Comparison of ENCODE assay signal across 26 mouse cellular contexts in genomic region chr1:106608098-106608778, GRCm38 (mm10).
DNase-seq lines count a peak whose midpoint lies in the region; ATAC-seq and TF ChIP-seq lines count a peak whose summit lies in the region.
"Had no signal": no experiment of that assay in that cellular context is flagged by ENCODE, and none has a peak within 500 bp of the region (broad histone marks: within the 10 kb centered on the region; RNA-seq: fewer than 3 reads in every experiment).

No protein-coding gene starts in this region.

- 80% methylated on average over 4 of the region's 4 CpGs for WGBS in forebrain, embryonic 16.5 days
- whole genome bisulfite sequencing in forebrain, embryonic 11.5 days: 85% methylated on average over 4 of the region's 4 CpGs
- WGBS in limb, embryonic 12.5 days: 78% methylated on average over 4 of the region's 4 CpGs
- 94% methylated on average over 4 of the region's 4 CpGs for WGBS in limb, embryonic 10.5 days
- 66% methylated on average over 4 of the region's 4 CpGs for WGBS in embryonic facial prominence, embryonic 15.5 days

- H3K9ac ChIP-seq in forebrain, embryonic 16.5 days (replicated peaks; ENCODE audit: low read depth, low read length): no peak overlapping the region
- no peak overlapping the region for H3K9ac ChIP-seq in forebrain, embryonic 11.5 days (ENCODE audit: low read length)
- no peak overlapping the region for H3K9ac ChIP-seq in limb, embryonic 12.5 days (replicated peaks)
- no peak overlapping the region for H3K9ac ChIP-seq in CH12.LX (ENCODE audit: insufficient read depth, low read depth)
- no peak overlapping the region for H3K9ac ChIP-seq in embryonic facial prominence, embryonic 15.5 days
- H3K9ac ChIP-seq: forebrain, embryonic 12.5 days; heart, embryonic 13.5 days; hindbrain, embryonic 13.5 days; liver, embryonic 14.5 days; midbrain, embryonic 12.5 days had no signal

- no peaks in the 10 kb centered on the region for H3K27me3 ChIP-seq in forebrain, embryonic 16.5 days (replicated peaks; ENCODE audit: control insufficient read depth, insufficient read depth, low read length)
- H3K27me3 ChIP-seq in forebrain, embryonic 11.5 days (ENCODE audit: control insufficient read depth, insufficient read depth, low read length): no peaks in the 10 kb centered on the region
- H3K27me3 ChIP-seq in limb, embryonic 12.5 days: no peaks in the 10 kb centered on the region
- no peaks in the 10 kb centered on the region for H3K27me3 ChIP-seq in limb, embryonic 10.5 days (ENCODE audit: low read depth, poor library complexity, severe bottlenecking)
- no peaks in the 10 kb centered on the region for H3K27me3 ChIP-seq in CH12.LX (replicated peaks)
- H3K27me3 ChIP-seq in embryonic facial prominence, embryonic 15.5 days: no peaks in the 10 kb centered on the region
- H3K27me3 ChIP-seq: forebrain, embryonic 12.5 days; heart, embryonic 13.5 days; hindbrain, embryonic 13.5 days; midbrain, embryonic 12.5 days had no signal

- in situ Hi-C loops in CH12.LX (cut with MboI; ENCODE audit: low pct_ligation_motif_present, low pct_unique_long_range_greater_than_20kb, low sequenced_read_pairs): no loop called here

- no peak overlapping the region for H3K27ac ChIP-seq in forebrain, embryonic 16.5 days (ENCODE audit: low read length)
- H3K27ac ChIP-seq in forebrain, embryonic 11.5 days (ENCODE audit: low read depth, low read length): no peak overlapping the region
- H3K27ac ChIP-seq in limb, embryonic 12.5 days: peak overlapping the region; percentile 53
- no peak overlapping the region for H3K27ac ChIP-seq in limb, embryonic 10.5 days
- H3K27ac ChIP-seq in CH12.LX (ENCODE audit: insufficient read depth, low read depth): no peak overlapping the region
- peak overlapping the region; percentile 51 for H3K27ac ChIP-seq in embryonic facial prominence, embryonic 15.5 days (replicated peaks)
- H3K27ac ChIP-seq: forebrain, embryonic 12.5 days; heart, embryonic 13.5 days; hindbrain, embryonic 13.5 days; layer of hippocampus, adult 2 months; liver, embryonic 14.5 days; midbrain, embryonic 12.5 days had no signal

- no peak for TF ChIP-seq CTCF in CH12.LX (conservative IDR thresholded peaks at IDR 0.05 in 1 of 2, IDR thresholded peaks at IDR 0.05 in 1 of 2; ENCODE audit: low read depth in 2 of 2, low read length in 2 of 2)

- dilution Hi-C loops in CH12.LX (cut with MboI; ENCODE audit: extremely low pct_ligation_motif_present, extremely low pct_unique_long_range_greater_than_20kb, low sequenced_read_pairs): no loop called here

- H3K36me3 ChIP-seq in forebrain, embryonic 16.5 days (ENCODE audit: control insufficient read depth, insufficient read depth): no peaks in the 10 kb centered on the region
- no peaks in the 10 kb centered on the region for H3K36me3 ChIP-seq in forebrain, embryonic 11.5 days (ENCODE audit: control insufficient read depth, insufficient read depth, low read length)
- H3K36me3 ChIP-seq in limb, embryonic 12.5 days: no peaks in the 10 kb centered on the region
- no peaks in the 10 kb centered on the region for H3K36me3 ChIP-seq in limb, embryonic 10.5 days
- H3K36me3 ChIP-seq in CH12.LX (replicated peaks in 1 of 2; ENCODE audit: control insufficient read depth in 1 of 2, insufficient read depth in 1 of 2, low read length in 1 of 2): peaks cover 2 to 6% of the 10 kb centered on the region in 2 experiments
- no peaks in the 10 kb centered on the region for H3K36me3 ChIP-seq in embryonic facial prominence, embryonic 15.5 days
- H3K36me3 ChIP-seq: forebrain, embryonic 12.5 days; G1E; heart, embryonic 13.5 days; hindbrain, embryonic 13.5 days; midbrain, embryonic 12.5 days had no signal

- TF ChIP-seq EP300 in CH12.LX (IDR thresholded peaks at IDR 0.05; ENCODE audit: low read length): no peak

- no peak for TF ChIP-seq RAD21 in CH12.LX (IDR thresholded peaks at IDR 0.05; ENCODE audit: low read depth, low read length)

- peaks cover 8% of the 10 kb centered on the region for H3K4me1 ChIP-seq in forebrain, embryonic 16.5 days (replicated peaks; ENCODE audit: control insufficient read depth, insufficient read depth, low read length)
- H3K4me1 ChIP-seq in forebrain, embryonic 11.5 days (replicated peaks; ENCODE audit: control insufficient read depth, insufficient read depth, low read length): no peaks in the 10 kb centered on the region; the same call in 1 of the 2 replicates
- peaks cover 52% of the 10 kb centered on the region for H3K4me1 ChIP-seq in limb, embryonic 12.5 days (replicated peaks)
- H3K4me1 ChIP-seq in limb, embryonic 10.5 days: peaks cover 6% of the 10 kb centered on the region
- peaks cover 12 to 15% of the 10 kb centered on the region in 2 experiments for H3K4me1 ChIP-seq in CH12.LX (ENCODE audit: control insufficient read depth in 1 of 2, insufficient read depth in 2 of 2)
- H3K4me1 ChIP-seq in embryonic facial prominence, embryonic 15.5 days: peaks cover 19% of the 10 kb centered on the region

- no peak for TF ChIP-seq POLR2A in CH12.LX (IDR thresholded peaks at IDR 0.05; ENCODE audit: low read depth, low read length)

- no peak overlapping the region for H3K4me2 ChIP-seq in forebrain, embryonic 16.5 days (ENCODE audit: low read length)
- H3K4me2 ChIP-seq in forebrain, embryonic 11.5 days (ENCODE audit: low read depth, low read length, severe bottlenecking): no peak overlapping the region
- H3K4me2 ChIP-seq in limb, embryonic 12.5 days: no peak overlapping the region
- H3K4me2 ChIP-seq in CH12.LX (ENCODE audit: insufficient read depth, low read depth, poor library complexity, severe bottlenecking): no peak overlapping the region
- no peak overlapping the region for H3K4me2 ChIP-seq in embryonic facial prominence, embryonic 15.5 days (replicated peaks)
- H3K4me2 ChIP-seq: forebrain, embryonic 12.5 days; heart, embryonic 13.5 days; hindbrain, embryonic 13.5 days; midbrain, embryonic 12.5 days had no signal

- peak; percentile 61 for ATAC-seq in forebrain, embryonic 16.5 days
- ATAC-seq in forebrain, embryonic 11.5 days (replicated peaks; ENCODE audit: low FRiP score): no peak
- ATAC-seq in limb, embryonic 12.5 days (ENCODE audit: insufficient number of reproducible peaks, insufficient read depth, low FRiP score, low TSS enrichment, low read depth): no peak
- no peak for ATAC-seq in embryonic facial prominence, embryonic 15.5 days (ENCODE audit: insufficient number of reproducible peaks, low FRiP score, low TSS enrichment, low read depth)
- ATAC-seq: CD4-positive, CD25-positive, alpha-beta regulatory T cell, adult 4 months had no signal

- no peak for DNase-seq in forebrain, embryonic 11.5 days (ENCODE audit: low spot score)
- no peak for DNase-seq in limb, embryonic 10.5 days (ENCODE audit: low spot score)
- no peak for DNase-seq in CH12.LX (ENCODE audit: extremely low read depth)
- DNase-seq in embryo, embryonic 11 days: no peak
- DNase-seq in right cerebral cortex, adult 18-20 months: no peak
- DNase-seq: adrenal gland, adult 8-10 months; cerebellum, adult 11-12 months; gastrocnemius, postnatal 14 days; heart, adult 18-20 months; heart, postnatal 14 days; kidney, postnatal 25 days; lung, postnatal 10 days; right cerebral cortex, postnatal 25 days; spleen, adult 18-20 months; thymus, adult 18-20 months had no signal

- H3K4me3 ChIP-seq in forebrain, embryonic 16.5 days (replicated peaks; ENCODE audit: low read length): no peak overlapping the region
- no peak overlapping the region for H3K4me3 ChIP-seq in forebrain, embryonic 11.5 days (ENCODE audit: low read depth, low read length)
- no peak overlapping the region for H3K4me3 ChIP-seq in limb, embryonic 12.5 days (replicated peaks)
- no peak overlapping the region for H3K4me3 ChIP-seq in limb, embryonic 10.5 days
- no peak overlapping the region for H3K4me3 ChIP-seq in CH12.LX (replicated peaks in 1 of 3; ENCODE audit: low read depth in 2 of 3, low read length in 2 of 3, poor library complexity in 1 of 3)
- H3K4me3 ChIP-seq in embryonic facial prominence, embryonic 15.5 days (replicated peaks): no peak overlapping the region
- H3K4me3 ChIP-seq: forebrain, embryonic 12.5 days; heart, embryonic 13.5 days; hindbrain, embryonic 13.5 days; layer of hippocampus, adult 2 months; midbrain, embryonic 12.5 days had no signal

- H3K79me2 ChIP-seq in CH12.LX (replicated peaks; ENCODE audit: control insufficient read depth, extremely low read depth, insufficient read depth, poor library complexity, severe bottlenecking): no peaks in the 10 kb centered on the region; the same call in 1 of the 2 replicates

- no peaks in the 10 kb centered on the region for H3K9me3 ChIP-seq in forebrain, embryonic 16.5 days (ENCODE audit: control insufficient read depth, low read length)
- no peaks in the 10 kb centered on the region for H3K9me3 ChIP-seq in forebrain, embryonic 11.5 days (ENCODE audit: control insufficient read depth, low read length)
- no peaks in the 10 kb centered on the region for H3K9me3 ChIP-seq in limb, embryonic 12.5 days
- no peaks in the 10 kb centered on the region for H3K9me3 ChIP-seq in limb, embryonic 10.5 days (replicated peaks)
- H3K9me3 ChIP-seq in CH12.LX (replicated peaks; ENCODE audit: low read length): no peaks in the 10 kb centered on the region
- no peaks in the 10 kb centered on the region for H3K9me3 ChIP-seq in embryonic facial prominence, embryonic 15.5 days (replicated peaks)
- H3K9me3 ChIP-seq: forebrain, embryonic 12.5 days; G1E; heart, embryonic 13.5 days; hindbrain, embryonic 13.5 days; midbrain, embryonic 12.5 days had no signal

TF ChIP-seq in CH12.LX, 34 proteins besides CTCF, POLR2A, EP300 and RAD21:
- TF ChIP-seq IRF4 (IDR thresholded peaks at IDR 0.05; ENCODE audit: low read depth, low read length) (no peak), MAX (IDR thresholded peaks at IDR 0.05; ENCODE audit: low read length) (no peak), CHD1 (IDR thresholded peaks at IDR 0.05; ENCODE audit: low read depth, low read length) (no peak), MAFK (IDR thresholded peaks at IDR 0.05; ENCODE audit: insufficient replicate concordance, low read length) (peak; percentile 78), JUND (conservative IDR thresholded peaks at IDR 0.05; ENCODE audit: low read depth, low read length) (no peak)
TF ChIP-seq in CH12.LX: peak in this region for 1.

Comparison
In these comparisons a context has a peak if more than half of its experiments do, and no peak if none do; other contexts are left out.
1. H3K27ac ChIP-seq: peak in limb, embryonic 12.5 days (single experiment) and embryonic facial prominence, embryonic 15.5 days (single experiment); none in forebrain, embryonic 16.5 days (single experiment), forebrain, embryonic 11.5 days (single experiment), limb, embryonic 10.5 days (single experiment) and CH12.LX (single experiment).